Mouse (Mus musculus): ENCODE measurements around the gene Gtf2ird1. TPM values are rescaled to one million over a fixed set of nuclear protein-coding genes. Genes with fewer than 3 reads are reported as not detected.
A peak's percentile ranks its signal among the peaks of the same experiment; 100 is the strongest.
"Not testable (repeated sequence)": the region's sequence is repeated elsewhere in the genome, so short reads cannot be mapped to it uniquely, and the experiment has no call there.

The Gtf2ird1 gene
- total RNA-seq, 2 experiments from 2014 or later = 39.9 to 44.9 TPM

- intact Hi-C loops (cut with DNase I) = no loop called here
- DNase-seq (ENCODE audit: extremely low spot score in 1 of 2, low spot score in 2 of 2) = peak in 1 of 2 experiments; percentile 61
These were observed 1.2 kb downstream of the Gtf2ird1 start for GRCm38 (mm10) chr5:134455186-134455895.

GRCm38 (mm10) chr5:134454421-134454820 is 2.1 kb downstream of the Gtf2ird1 start:
- no peak for DNase-seq (ENCODE audit: extremely low spot score in 1 of 2, low spot score in 2 of 2)
- intact Hi-C loops (cut with DNase I) = no loop called here

GRCm38 (mm10) chr5:134453577-134453976 is 2.9 kb downstream of the Gtf2ird1 start:
- DNase-seq (ENCODE audit: extremely low spot score in 1 of 2, low spot score in 2 of 2) = no peak

GRCm38 (mm10) chr5:134446755-134447154 is 9.8 kb downstream of the Gtf2ird1 start:
- DNase-seq (ENCODE audit: extremely low spot score in 1 of 2, low spot score in 2 of 2); intact Hi-C loops (cut with DNase I): not testable (repeated sequence)

More at GRCm38 (mm10) chr5:134453577-134453976, 2.9 kb downstream of the Gtf2ird1 start:
- intact Hi-C loops (cut with DNase I) = no loop called here

- peak in 1 of 2 experiments; percentile 58 for DNase-seq (ENCODE audit: extremely low spot score in 1 of 2, low spot score in 2 of 2)
- intact Hi-C loops (cut with DNase I) = no loop called here
These were observed 10.6 kb downstream of the Gtf2ird1 start for GRCm38 (mm10) chr5:134445895-134446294.

GRCm38 (mm10) chr5:134445208-134445831 is 11.2 kb downstream of the Gtf2ird1 start:
- DNase-seq (ENCODE audit: extremely low spot score in 1 of 2, low spot score in 2 of 2) = no peak
- intact Hi-C loops (cut with DNase I) = no loop called here

- DNase-seq (ENCODE audit: extremely low spot score in 1 of 2, low spot score in 2 of 2) = peak in 1 of 2 experiments; percentile 32
- intact Hi-C loops (cut with DNase I) = no loop called here
These were observed 12.0 kb downstream of the Gtf2ird1 start for GRCm38 (mm10) chr5:134444473-134444872.

- DNase-seq (ENCODE audit: extremely low spot score in 1 of 2, low spot score in 2 of 2) = no peak
- intact Hi-C loops (cut with DNase I) = no loop called here
These were observed 14.4 kb downstream of the Gtf2ird1 start for GRCm38 (mm10) chr5:134442066-134442465.

- no peak for DNase-seq (ENCODE audit: extremely low spot score in 1 of 2, low spot score in 2 of 2)
- intact Hi-C loops (cut with DNase I) = no loop called here
These were observed 15.4 kb downstream of the Gtf2ird1 start for GRCm38 (mm10) chr5:134441105-134441504.

- intact Hi-C loops (cut with DNase I) = no loop called here
- DNase-seq (ENCODE audit: extremely low spot score in 1 of 2, low spot score in 2 of 2) = peak in 1 of 2 experiments; percentile 81
These were observed 16.4 kb downstream of the Gtf2ird1 start for GRCm38 (mm10) chr5:134440098-134440497.

GRCm38 (mm10) chr5:134439481-134439880 is 17.0 kb downstream of the Gtf2ird1 start:
- no peak for DNase-seq (ENCODE audit: extremely low spot score in 1 of 2, low spot score in 2 of 2)
- intact Hi-C loops (cut with DNase I) = no loop called here

GRCm38 (mm10) chr5:134438676-134439425 is 17.7 kb downstream of the Gtf2ird1 start:
- intact Hi-C loops (cut with DNase I) = no loop called here

GRCm38 (mm10) chr5:134437459-134437827 is 19.1 kb downstream of the Gtf2ird1 start:
- intact Hi-C loops (cut with DNase I) = no loop called here

More at GRCm38 (mm10) chr5:134438676-134439425, 17.7 kb downstream of the Gtf2ird1 start:
- no peak for DNase-seq (ENCODE audit: extremely low spot score in 1 of 2, low spot score in 2 of 2)

GRCm38 (mm10) chr5:134436782-134437458 is 19.6 kb downstream of the Gtf2ird1 start:
- peak in 1 of 2 experiments; percentile 41 for DNase-seq (ENCODE audit: extremely low spot score in 1 of 2, low spot score in 2 of 2)
- intact Hi-C loops (cut with DNase I) = no loop called here

More at GRCm38 (mm10) chr5:134437459-134437827, 19.1 kb downstream of the Gtf2ird1 start:
- peak in 1 of 2 experiments; percentile 81 for DNase-seq (ENCODE audit: extremely low spot score in 1 of 2, low spot score in 2 of 2)

- DNase-seq (ENCODE audit: extremely low spot score in 1 of 2, low spot score in 2 of 2) = peak; percentile 42 to 45
These were observed 20.6 kb downstream of the Gtf2ird1 start for GRCm38 (mm10) chr5:134435836-134436331.

GRCm38 (mm10) chr5:134433137-134433536 is 23.4 kb downstream of the Gtf2ird1 start:
- intact Hi-C loops (cut with DNase I) = no loop called here
- no peak for DNase-seq (ENCODE audit: extremely low spot score in 1 of 2, low spot score in 2 of 2)

More at GRCm38 (mm10) chr5:134435836-134436331, 20.6 kb downstream of the Gtf2ird1 start:
- intact Hi-C loops (cut with DNase I) = no loop called here

- DNase-seq (ENCODE audit: extremely low spot score in 1 of 2, low spot score in 2 of 2) = no peak
- intact Hi-C loops (cut with DNase I) = no loop called here
These were observed 26.4 kb downstream of the Gtf2ird1 start for GRCm38 (mm10) chr5:134430087-134430486.

GRCm38 (mm10) chr5:134427664-134428063 is 28.9 kb downstream of the Gtf2ird1 start:
- peak in 1 of 2 experiments; percentile 36 for DNase-seq (ENCODE audit: extremely low spot score in 1 of 2, low spot score in 2 of 2)
- intact Hi-C loops (cut with DNase I) = no loop called here

GRCm38 (mm10) chr5:134425601-134426000 is 30.9 kb downstream of the Gtf2ird1 start:
- no peak for DNase-seq (ENCODE audit: extremely low spot score in 1 of 2, low spot score in 2 of 2)
- intact Hi-C loops (cut with DNase I) = no loop called here
